Mouse (Mus musculus) midbrain, embryonic 16.5 days (tissue): Measurements from ENCODE around the gene Pcf11. TPM values are rescaled to one million over a fixed set of nuclear protein-coding genes. Genes with fewer than 3 reads are reported as not detected.
A peak's percentile ranks its signal among the peaks of the same experiment; 100 is the strongest.

ENCODE experiments used
- ATAC-seq: fragments of 200-750 bp; cut with Nextera tagmentation; 2 replicates; pipeline ENCODE4 v1.8.0; 2017; ENCODE audit warnings: moderate TSS enrichment
- H3K27ac ChIP-seq: fragments of 300-500 bp; sonication (generic); 2 replicates; pipeline ENCODE4 v1.5.1; 2014; ENCODE audit warnings: mild to moderate bottlenecking, low read length, mixed read lengths
- H3K27me3 ChIP-seq: fragments of 300-500 bp; sonication (generic); 2 replicates; pipeline ENCODE4 v1.6.1; 2014; ENCODE audit warnings: low read depth, low read length, mixed read lengths; ENCODE audit not compliant: control insufficient read depth, insufficient read depth
- H3K36me3 ChIP-seq: fragments of 300-500 bp; sonication (generic); 2 replicates; pipeline ENCODE4 v1.6.1; 2014; ENCODE audit warnings: mild to moderate bottlenecking, low read length, moderate library complexity, mixed read lengths; ENCODE audit not compliant: control insufficient read depth, insufficient read depth
- H3K4me1 ChIP-seq: fragments of 300-500 bp; sonication (generic); 2 replicates; pipeline ENCODE4 v1.6.1; 2014; ENCODE audit warnings: mild to moderate bottlenecking, low read length, mixed read lengths; ENCODE audit not compliant: control insufficient read depth, insufficient read depth
- H3K4me2 ChIP-seq: fragments of 300-500 bp; sonication (generic); 2 replicates; pipeline ENCODE4 v1.6.1; 2014; ENCODE audit warnings: mild to moderate bottlenecking, low read length, mixed read lengths
- H3K4me3 ChIP-seq: fragments of 300-500 bp; sonication (generic); 2 replicates; pipeline ENCODE4 v1.5.1; 2014; ENCODE audit warnings: low read depth, mild to moderate bottlenecking, low read length, moderate library complexity, mixed read lengths
- H3K9ac ChIP-seq: fragments of 300-500 bp; sonication (generic); 2 replicates; pipeline ENCODE4 v1.6.1; 2014; ENCODE audit warnings: low read depth, low read length, mixed read lengths
- H3K9me3 ChIP-seq: fragments of 300-500 bp; sonication (generic); replicated peaks from 2 replicates; pipeline ENCODE4 v1.6.1; 2014; ENCODE audit warnings: mild to moderate bottlenecking, low read length, mixed read lengths; ENCODE audit not compliant: control insufficient read depth, poor library complexity, severe bottlenecking
- WGBS: fragments of 180-500 bp; shearing (Covaris S2); extraction: QIAGEN DNeasy Blood & Tissue Kit; methylation state at CpG from one replicate; pipeline ENCODE4 v1.1.7; 2014; 5-methylcytosine and 5-hydroxymethylcytosine counted together
- polyA plus RNA-seq: library from polyadenylated mRNA; unstranded; fragments of >200 nt; fragmentation: Nextera tagmentation; extraction: Ambion mirVana; gene quantifications from 2 replicates; pipeline ENCODE4 v1.2.1, GENCODE M21; 2015

Gene Pcf11
- polyA plus RNA-seq, 1 experiment from 2014 or later: 18.2 TPM

- no peak overlapping the region for H3K9ac ChIP-seq
- H3K9me3 ChIP-seq: no peaks in the 10 kb centered on the region
- no peaks in the 10 kb centered on the region for H3K27me3 ChIP-seq
- 91% methylated on average over 1 of the region's 1 CpGs for WGBS
- H3K36me3 ChIP-seq: peaks cover 23% of the 10 kb centered on the region
- no peak overlapping the region for H3K4me3 ChIP-seq
- no peak overlapping the region for H3K27ac ChIP-seq
- ATAC-seq: no peak
- peaks cover 6% of the 10 kb centered on the region for H3K4me1 ChIP-seq
- no peak overlapping the region for H3K4me2 ChIP-seq
These were observed 16.4 kb downstream of the Pcf11 start for GRCm38 (mm10) chr7:92653329-92653728.

- H3K9ac ChIP-seq: no peak overlapping the region
- WGBS: 87% methylated on average over 7 of the region's 7 CpGs
- H3K9me3 ChIP-seq: no peaks in the 10 kb centered on the region
- H3K27ac ChIP-seq: no peak overlapping the region
- H3K4me1 ChIP-seq: no peaks in the 10 kb centered on the region
- H3K27me3 ChIP-seq: no peaks in the 10 kb centered on the region
- H3K4me2 ChIP-seq: no peak overlapping the region
- peaks cover 15% of the 10 kb centered on the region for H3K36me3 ChIP-seq
- H3K4me3 ChIP-seq: no peak overlapping the region
- no peak for ATAC-seq
These were observed 21.9 kb downstream of the Pcf11 start for GRCm38 (mm10) chr7:92647790-92648189.

DNA sequence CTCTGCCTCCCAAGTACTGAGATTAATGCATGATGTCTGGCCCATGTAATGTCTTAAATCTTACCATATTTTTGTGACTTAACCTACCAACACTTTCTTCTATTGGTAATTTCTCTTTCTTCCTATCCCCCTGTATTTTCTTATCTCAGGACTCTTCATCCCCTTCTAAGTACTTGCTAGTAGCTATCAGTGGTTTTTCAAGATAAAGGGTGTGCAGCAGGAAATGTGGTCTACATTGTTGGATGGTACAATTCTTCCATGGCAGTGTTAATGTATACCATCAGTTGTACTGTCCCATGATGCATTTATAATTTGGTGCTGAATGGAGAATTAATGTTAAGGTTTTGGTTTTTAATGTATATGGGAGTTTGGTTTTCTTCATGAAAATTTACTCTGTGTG lies 27.4 kb downstream of the Pcf11 start:
- Histone ChIP-seq H3K4me3 (no peak overlapping the region), H3K4me2 (no peak overlapping the region), H3K9ac (no peak overlapping the region), H3K36me3 (peaks cover 8% of the 10 kb centered on the region; the same call in 1 of the 2 replicates), H3K27ac (no peak overlapping the region), H3K4me1 (peaks cover 9% of the 10 kb centered on the region), H3K9me3 (no peaks in the 10 kb centered on the region), H3K27me3 (no peaks in the 10 kb centered on the region)
- no peak for ATAC-seq

- ATAC-seq: no peak
- no peak overlapping the region for H3K27ac ChIP-seq
- H3K4me2 ChIP-seq: peak overlapping the region; percentile 69
- H3K9me3 ChIP-seq: no peaks in the 10 kb centered on the region
- H3K4me1 ChIP-seq: peaks cover 18% of the 10 kb centered on the region
- WGBS: 91% methylated on average over 5 of the region's 5 CpGs
- H3K9ac ChIP-seq: no peak overlapping the region
- no peaks in the 10 kb centered on the region for H3K27me3 ChIP-seq
- H3K4me3 ChIP-seq: peak overlapping the region; percentile 59
- H3K36me3 ChIP-seq: no peaks in the 10 kb centered on the region
These were observed 31.7 kb downstream of the Pcf11 start for GRCm38 (mm10) chr7:92638050-92638449.

GRCm38 (mm10) chr7:92637021-92637625 lies 32.6 kb downstream of the Pcf11 start, which contains the start of gene Ankrd42:
Gene Ankrd42 (minus strand): TSS chr7:92637142.
- H3K27me3 ChIP-seq: no peaks in the 10 kb centered on the region
- peaks cover 18% of the 10 kb centered on the region for H3K4me1 ChIP-seq
- H3K27ac ChIP-seq: peak within 1 kb of the TSS; percentile 77
- H3K36me3 ChIP-seq: no peaks in the 10 kb centered on the region
- peak within 1 kb of the TSS; percentile 82 for H3K9ac ChIP-seq
- under 1% methylated on average over 44 of the region's 44 CpGs for WGBS
- H3K9me3 ChIP-seq: no peaks in the 10 kb centered on the region
- H3K4me2 ChIP-seq: peak within 1 kb of the TSS; percentile 90
- H3K4me3 ChIP-seq: peak within 1 kb of the TSS; percentile 59
- peak; percentile 99 for ATAC-seq

DNA sequence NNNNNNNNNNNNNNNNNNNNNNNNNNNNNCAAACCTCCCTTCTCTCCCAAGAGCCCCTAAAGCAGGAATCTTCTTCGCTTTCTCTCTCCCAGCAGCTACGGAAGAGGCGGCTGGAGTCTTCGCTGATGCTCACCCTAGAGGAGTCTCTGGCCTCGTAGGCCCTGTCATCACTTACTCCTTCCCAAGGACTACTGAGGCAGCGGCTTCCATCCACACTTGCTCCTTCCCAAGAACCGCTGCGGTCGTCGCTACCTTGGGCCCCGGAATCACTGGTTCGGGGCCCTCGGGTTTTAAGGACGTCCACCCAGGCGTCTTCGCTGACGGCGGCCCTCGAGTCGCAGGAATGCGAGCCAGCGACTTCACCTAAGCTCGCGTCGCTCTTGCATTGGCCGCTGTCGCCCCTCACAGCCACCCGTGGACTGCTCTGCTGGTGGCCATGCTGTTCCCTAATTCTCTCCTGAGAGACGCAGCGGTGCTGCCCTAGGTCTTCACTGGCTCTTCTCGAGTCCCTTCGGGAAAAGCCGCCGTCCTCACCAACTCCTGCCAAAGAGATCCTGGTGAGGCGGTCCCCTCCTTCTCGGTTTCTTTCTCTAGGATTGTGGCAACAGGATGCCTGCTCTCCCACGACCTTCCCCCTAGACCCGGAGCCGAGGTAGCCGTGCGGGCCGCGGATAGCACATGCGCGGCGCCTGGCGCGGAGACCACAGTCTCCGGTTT lies 33.3 kb downstream of the Pcf11 start:
- WGBS: 1% methylated on average over 49 of the region's 49 CpGs
- no peaks in the 10 kb centered on the region for H3K9me3 ChIP-seq
- peaks cover 18% of the 10 kb centered on the region for H3K4me1 ChIP-seq

GRCm38 (mm10) chr7:92630167-92630566 lies 39.6 kb downstream of the Pcf11 start:
- H3K36me3 ChIP-seq: no peaks in the 10 kb centered on the region
- H3K4me2 ChIP-seq: no peak overlapping the region
- H3K4me1 ChIP-seq: no peaks in the 10 kb centered on the region
- no peak overlapping the region for H3K9ac ChIP-seq
- no peaks in the 10 kb centered on the region for H3K9me3 ChIP-seq
- H3K4me3 ChIP-seq: no peak overlapping the region
- 37% methylated on average over 2 of the region's 2 CpGs for WGBS
- no peak overlapping the region for H3K27ac ChIP-seq
- H3K27me3 ChIP-seq: no peaks in the 10 kb centered on the region
- no peak for ATAC-seq

More for the DNA sequence above, 33.3 kb downstream of the Pcf11 start:
- H3K36me3 ChIP-seq: no peaks in the 10 kb centered on the region
- peak overlapping the region; percentile 82 for H3K9ac ChIP-seq
- H3K27me3 ChIP-seq: no peaks in the 10 kb centered on the region
- H3K4me2 ChIP-seq: peak overlapping the region; percentile 90
- ATAC-seq: peak; percentile 81
- H3K4me3 ChIP-seq: peak overlapping the region; percentile 59
- H3K27ac ChIP-seq: peak overlapping the region; percentile 77

DNA sequence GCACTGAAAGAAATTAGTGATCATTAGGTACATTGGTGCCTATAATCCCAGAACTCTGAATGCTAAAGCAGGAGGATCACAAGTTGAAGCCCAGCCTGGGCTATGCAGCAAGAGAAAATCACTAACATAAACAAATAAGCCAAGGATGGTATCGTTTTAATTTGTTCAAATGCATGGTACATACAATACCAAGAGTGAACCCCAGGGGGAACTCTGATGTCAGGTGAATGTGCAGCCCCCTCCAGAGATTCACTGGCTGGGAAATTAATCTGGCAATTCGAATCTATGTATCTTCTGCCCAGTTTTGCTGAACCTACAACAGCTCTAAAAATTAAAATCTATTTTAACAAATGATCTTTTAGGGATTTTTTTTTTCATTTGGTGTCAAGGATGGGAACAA lies 45.2 kb downstream of the Pcf11 start:
- Histone ChIP-seq H3K4me1 (no peaks in the 10 kb centered on the region), H3K4me2 (no peak overlapping the region), H3K4me3 (no peak overlapping the region), H3K9me3 (no peaks in the 10 kb centered on the region), H3K27ac (no peak overlapping the region), H3K27me3 (no peaks in the 10 kb centered on the region), H3K9ac (no peak overlapping the region), H3K36me3 (peaks cover 6% of the 10 kb centered on the region; the same call in 1 of the 2 replicates)
- ATAC-seq: no peak
- WGBS: 59% methylated on average over 2 of the region's 2 CpGs

GRCm38 (mm10) chr7:92610830-92611229 lies 58.9 kb downstream of the Pcf11 start:
- Histone ChIP-seq H3K27ac (no peak overlapping the region), H3K9me3 (no peaks in the 10 kb centered on the region), H3K4me1 (no peaks in the 10 kb centered on the region), H3K27me3 (no peaks in the 10 kb centered on the region), H3K36me3 (peaks cover 11% of the 10 kb centered on the region), H3K4me2 (no peak overlapping the region), H3K4me3 (no peak overlapping the region), H3K9ac (no peak overlapping the region)
- 52% methylated on average over 7 of the region's 7 CpGs for WGBS
- no peak for ATAC-seq
